Mouse (Mus musculus) heart, embryonic 15.5 days (tissue): Measurements from ENCODE around the gene Slc44a2. TPM values are rescaled to one million over a fixed set of nuclear protein-coding genes. Genes with fewer than 3 reads are reported as not detected.

Experiments
- ATAC-seq: fragments of 200-750 bp; cut with Nextera tagmentation; replicated peaks from 2 replicates; pipeline ENCODE4 v1.8.0; 2017; ENCODE audit warnings: low read depth, moderate TSS enrichment; ENCODE audit not compliant: insufficient number of reproducible peaks, insufficient read depth, low FRiP score
- H3K27ac ChIP-seq: fragments of 300-500 bp; sonication (generic); 2 replicates; pipeline ENCODE4 v1.5.1; 2015; ENCODE audit warnings: mild to moderate bottlenecking, inconsistent platforms
- H3K27me3 ChIP-seq: fragments of 300-500 bp; sonication (generic); 2 replicates; pipeline ENCODE4 v1.6.1; 2015; ENCODE audit warnings: inconsistent platforms
- H3K36me3 ChIP-seq: fragments of 300-500 bp; sonication (generic); 2 replicates; pipeline ENCODE4 v1.6.1; 2015; ENCODE audit warnings: mild to moderate bottlenecking, inconsistent platforms
- H3K4me1 ChIP-seq: fragments of 300-500 bp; sonication (generic); replicated peaks from 2 replicates; pipeline ENCODE4 v1.6.1; 2015; ENCODE audit warnings: inconsistent platforms
- H3K4me2 ChIP-seq: fragments of 300-500 bp; sonication (generic); 2 replicates; pipeline ENCODE4 v1.6.1; 2015; ENCODE audit warnings: inconsistent platforms, mild to moderate bottlenecking, moderate library complexity
- H3K4me3 ChIP-seq: fragments of 300-500 bp; sonication (generic); 2 replicates; pipeline ENCODE4 v1.5.1; 2015; ENCODE audit warnings: mild to moderate bottlenecking, inconsistent platforms
- H3K9ac ChIP-seq: fragments of 300-500 bp; sonication (generic); 2 replicates; pipeline ENCODE4 v1.6.1; 2015; ENCODE audit warnings: mild to moderate bottlenecking, inconsistent platforms
- H3K9me3 ChIP-seq: fragments of 300-500 bp; sonication (generic); replicated peaks from 2 replicates; pipeline ENCODE4 v1.6.1; 2016; ENCODE audit warnings: inconsistent platforms
- WGBS: fragments of 180-500 bp; shearing (Covaris S2); methylation state at CpG from one replicate; pipeline ENCODE4 v1.1.7; 2015; ENCODE audit warnings: mixed read lengths; 5-methylcytosine and 5-hydroxymethylcytosine counted together
- polyA plus RNA-seq: library from polyadenylated mRNA; unstranded; fragments of >200 nt; fragmentation: Nextera tagmentation; extraction: Ambion mirVana; gene quantifications from 2 replicates; pipeline ENCODE4 v1.2.1, GENCODE M21; 2015

The Slc44a2 gene
- polyA plus RNA-seq, 1 experiment from 2014 or later: 56.8 TPM

DNA sequence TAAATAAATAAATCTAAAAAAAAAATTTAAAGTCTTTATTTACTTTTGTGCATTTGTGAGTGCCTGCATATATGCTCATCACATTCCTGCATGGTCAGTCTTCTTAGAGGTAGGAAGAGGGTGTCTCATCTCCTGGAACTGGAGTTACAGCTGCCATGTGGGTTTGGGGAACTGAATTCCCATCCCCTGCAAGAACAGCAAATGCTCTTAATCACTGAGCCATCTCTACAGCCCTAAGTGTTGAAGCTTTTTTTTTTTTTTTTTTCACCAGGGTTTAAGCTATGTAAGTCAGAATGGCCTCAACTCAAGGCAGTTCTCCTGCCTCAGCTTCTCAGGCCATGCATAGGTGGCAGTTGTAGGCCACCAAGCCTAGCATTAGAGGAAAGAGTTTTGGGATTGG lies 14.2 kb downstream of the Slc44a2 start:
- H3K36me3 ChIP-seq: no peaks in the 10 kb centered on the region
- no peak overlapping the region for H3K27ac ChIP-seq
- H3K9me3 ChIP-seq: no peaks in the 10 kb centered on the region
- H3K4me1 ChIP-seq: peaks cover 46% of the 10 kb centered on the region
- H3K27me3 ChIP-seq: no peaks in the 10 kb centered on the region
- H3K4me2 ChIP-seq: no peak overlapping the region
- H3K9ac ChIP-seq: no peak overlapping the region
- H3K4me3 ChIP-seq: no peak overlapping the region
- ATAC-seq: no peak

- H3K4me2 ChIP-seq: no peak overlapping the region
- peak overlapping the region; percentile 45; the same call in 1 of the 2 replicates for H3K27ac ChIP-seq
- WGBS: 51% methylated on average over 4 of the region's 4 CpGs
- H3K27me3 ChIP-seq: no peaks in the 10 kb centered on the region
- ATAC-seq: no peak
- no peak overlapping the region for H3K9ac ChIP-seq
- no peaks in the 10 kb centered on the region for H3K9me3 ChIP-seq
- H3K4me1 ChIP-seq: peaks cover 40% of the 10 kb centered on the region
- no peak overlapping the region for H3K4me3 ChIP-seq
- H3K36me3 ChIP-seq: no peaks in the 10 kb centered on the region
These were observed 14.9 kb downstream of the Slc44a2 start for GRCm38 (mm10) chr9:21335391-21335790.

DNA sequence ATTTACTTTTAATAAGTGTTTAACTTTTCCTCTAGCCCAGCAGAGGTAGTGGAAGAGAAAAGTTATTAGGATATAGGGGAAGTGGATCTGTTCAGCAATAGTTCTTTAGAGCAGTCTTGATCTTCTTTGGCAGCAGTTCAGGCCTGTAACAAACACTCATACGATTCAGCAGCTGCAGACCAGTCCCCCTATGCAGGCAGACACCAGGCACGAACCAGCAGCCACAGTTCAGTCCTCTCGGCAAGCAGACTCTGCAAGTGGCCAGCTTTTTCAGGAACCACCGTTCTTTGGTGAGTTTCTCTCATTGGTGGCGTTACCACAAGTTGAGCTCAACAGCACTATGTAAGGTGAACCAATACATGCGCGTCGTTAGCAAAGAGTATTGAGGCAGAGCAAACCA lies 16.0 kb downstream of the Slc44a2 start:
- Histone ChIP-seq H3K4me2 (no peak overlapping the region), H3K27ac (no peak overlapping the region), H3K4me3 (no peak overlapping the region), H3K36me3 (no peaks in the 10 kb centered on the region), H3K27me3 (no peaks in the 10 kb centered on the region), H3K9ac (no peak overlapping the region), H3K4me1 (peaks cover 37% of the 10 kb centered on the region), H3K9me3 (no peaks in the 10 kb centered on the region)
- WGBS: 80% methylated on average over 8 of the region's 8 CpGs
- no peak for ATAC-seq

- ATAC-seq: peak; percentile 55; the same call in 1 of the 2 replicates
These were observed 17.2 kb downstream of the Slc44a2 start for GRCm38 (mm10) chr9:21337652-21338051.

DNA sequence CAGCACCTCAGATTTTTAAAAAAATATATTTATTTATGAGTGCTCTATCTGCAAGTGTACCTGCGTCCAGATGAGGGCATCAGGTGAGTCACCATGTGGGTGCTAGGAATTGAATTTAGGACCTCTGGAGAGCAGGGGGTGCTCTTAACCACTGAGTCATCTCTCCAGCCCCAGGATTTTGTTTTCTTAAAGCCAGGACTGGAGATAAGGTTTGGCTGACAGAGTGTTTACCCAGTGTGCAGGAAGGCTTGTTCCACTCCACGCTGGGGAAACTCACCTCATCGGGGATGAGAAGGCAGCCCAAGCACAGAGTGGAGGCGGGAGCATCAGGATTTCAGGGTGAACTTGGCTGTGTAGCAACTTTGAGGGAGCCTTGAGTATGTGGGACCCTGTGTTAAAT lies 19.9 kb downstream of the Slc44a2 start:
- Histone ChIP-seq H3K4me2 (no peak overlapping the region), H3K27ac (no peak overlapping the region), H3K4me3 (no peak overlapping the region), H3K36me3 (peaks cover 20% of the 10 kb centered on the region; the same call in 1 of the 2 replicates), H3K9me3 (no peaks in the 10 kb centered on the region), H3K4me1 (peaks cover 10% of the 10 kb centered on the region), H3K27me3 (no peaks in the 10 kb centered on the region), H3K9ac (no peak overlapping the region)
- peak; percentile 50; the same call in 1 of the 2 replicates for ATAC-seq
- WGBS: 61% methylated on average over 4 of the region's 4 CpGs

More at GRCm38 (mm10) chr9:21337652-21338051, 17.2 kb downstream of the Slc44a2 start:
- H3K9me3 ChIP-seq: no peaks in the 10 kb centered on the region
- H3K4me1 ChIP-seq: peaks cover 25% of the 10 kb centered on the region
- peak overlapping the region; percentile 62 for H3K4me2 ChIP-seq
- WGBS: 32% methylated on average over 20 of the region's 20 CpGs
- H3K4me3 ChIP-seq: peak overlapping the region; percentile 40
- peak overlapping the region; percentile 2 for H3K9ac ChIP-seq
- peaks cover 10% of the 10 kb centered on the region; the same call in 1 of the 2 replicates for H3K36me3 ChIP-seq
- H3K27ac ChIP-seq: no peak overlapping the region
- H3K27me3 ChIP-seq: no peaks in the 10 kb centered on the region

DNA sequence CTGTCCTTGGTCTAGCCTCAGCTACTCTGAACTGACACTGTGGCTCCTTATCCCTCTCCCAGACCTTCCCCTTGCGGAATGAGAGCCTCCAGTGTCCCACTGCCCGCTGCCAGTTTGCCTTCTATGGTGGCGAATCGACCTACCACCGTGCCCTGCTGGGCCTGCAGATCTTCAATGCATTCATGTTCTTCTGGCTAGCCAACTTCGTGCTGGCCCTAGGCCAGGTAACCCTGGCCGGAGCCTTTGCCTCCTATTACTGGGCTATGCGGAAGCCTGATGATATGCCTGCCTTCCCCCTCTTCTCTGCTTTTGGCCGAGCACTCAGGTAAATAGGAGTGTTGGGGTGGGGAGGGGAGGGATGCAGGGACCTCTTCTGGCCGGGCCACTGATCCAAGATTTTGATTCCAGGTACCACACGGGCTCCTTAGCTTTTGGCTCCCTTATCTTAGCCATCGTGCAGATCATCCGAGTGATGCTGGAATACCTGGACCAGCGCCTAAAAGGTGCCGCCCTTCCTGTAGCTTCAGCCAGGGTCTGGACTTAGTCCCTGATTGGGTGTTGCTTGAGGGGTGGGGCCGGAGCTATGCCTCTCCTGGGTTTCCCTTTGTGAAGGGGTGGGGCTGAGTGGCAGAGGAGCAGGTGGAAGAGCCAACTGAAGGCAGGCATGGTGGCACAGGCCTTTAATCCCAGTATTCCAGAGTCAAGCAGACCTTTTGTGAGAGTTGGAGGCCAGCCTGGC lies 26.3 kb downstream of the Slc44a2 start:
- Histone ChIP-seq H3K4me2 (no peak overlapping the region), H3K9ac (no peak overlapping the region), H3K36me3 (peaks cover 45% of the 10 kb centered on the region), H3K9me3 (no peaks in the 10 kb centered on the region), H3K27me3 (no peaks in the 10 kb centered on the region), H3K4me1 (no peaks in the 10 kb centered on the region), H3K4me3 (no peak overlapping the region), H3K27ac (no peak overlapping the region)
- no peak for ATAC-seq
- 69% methylated on average over 16 of the region's 16 CpGs for WGBS

- Histone ChIP-seq H3K4me3 (no peak overlapping the region), H3K27me3 (no peaks in the 10 kb centered on the region), H3K36me3 (peaks cover 37% of the 10 kb centered on the region), H3K4me1 (peaks cover 13% of the 10 kb centered on the region), H3K9me3 (no peaks in the 10 kb centered on the region), H3K27ac (no peak overlapping the region), H3K9ac (no peak overlapping the region), H3K4me2 (no peak overlapping the region)
- no peak for ATAC-seq
- 80% methylated on average over 3 of the region's 3 CpGs for WGBS
These were observed 27.7 kb downstream of the Slc44a2 start for GRCm38 (mm10) chr9:21348152-21348551.

GRCm38 (mm10) chr9:21351178-21351577 lies 30.7 kb downstream of the Slc44a2 start:
- no peak overlapping the region for H3K9ac ChIP-seq

DNA sequence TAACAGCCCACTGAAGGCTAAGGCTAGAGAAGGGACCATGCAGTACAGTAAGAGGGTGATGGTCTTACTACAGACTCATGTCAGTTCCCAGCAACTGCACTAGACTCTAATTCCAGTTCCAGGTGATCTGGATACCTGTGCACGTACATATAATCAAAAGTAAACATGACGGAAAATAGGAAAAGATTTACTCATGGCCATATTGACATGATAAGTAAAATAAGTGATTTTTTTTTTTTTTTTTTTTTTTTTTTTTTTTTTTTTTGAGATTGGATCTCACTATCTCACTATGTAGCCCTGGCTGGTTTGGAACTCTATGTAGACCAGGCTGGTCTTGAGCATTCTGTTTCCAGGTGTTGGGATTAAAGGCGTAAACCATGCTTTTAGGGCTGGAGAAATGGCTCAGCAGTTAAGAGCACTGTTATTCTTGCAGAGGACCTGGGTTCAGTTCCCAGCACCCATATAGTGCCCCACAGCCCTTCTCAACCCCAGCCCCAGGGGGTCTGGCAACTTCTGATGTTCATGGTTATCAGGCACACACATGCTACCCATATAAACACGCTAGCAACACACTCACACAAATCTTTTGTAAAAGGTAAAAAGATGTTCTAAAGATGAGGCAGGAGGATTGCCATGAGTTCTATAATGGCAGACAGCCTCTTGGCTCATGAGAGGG lies 31.3 kb downstream of the Slc44a2 start:
- Histone ChIP-seq H3K4me3 (no peak overlapping the region), H3K27ac (peak overlapping the region; percentile 47), H3K36me3 (peaks cover 39% of the 10 kb centered on the region), H3K9me3 (no peaks in the 10 kb centered on the region), H3K9ac (no peak overlapping the region), H3K4me1 (peaks cover 13% of the 10 kb centered on the region), H3K4me2 (no peak overlapping the region), H3K27me3 (no peaks in the 10 kb centered on the region)
- no peak for ATAC-seq
- WGBS: 92% methylated on average over 4 of the region's 4 CpGs

More at GRCm38 (mm10) chr9:21351178-21351577, 30.7 kb downstream of the Slc44a2 start:
- Histone ChIP-seq H3K4me2 (no peak overlapping the region), H3K9me3 (no peaks in the 10 kb centered on the region), H3K4me1 (peaks cover 13% of the 10 kb centered on the region), H3K36me3 (peaks cover 39% of the 10 kb centered on the region), H3K4me3 (no peak overlapping the region), H3K27ac (no peak overlapping the region), H3K27me3 (no peaks in the 10 kb centered on the region)
- no peak for ATAC-seq
- WGBS: 79% methylated on average over 7 of the region's 7 CpGs

DNA sequence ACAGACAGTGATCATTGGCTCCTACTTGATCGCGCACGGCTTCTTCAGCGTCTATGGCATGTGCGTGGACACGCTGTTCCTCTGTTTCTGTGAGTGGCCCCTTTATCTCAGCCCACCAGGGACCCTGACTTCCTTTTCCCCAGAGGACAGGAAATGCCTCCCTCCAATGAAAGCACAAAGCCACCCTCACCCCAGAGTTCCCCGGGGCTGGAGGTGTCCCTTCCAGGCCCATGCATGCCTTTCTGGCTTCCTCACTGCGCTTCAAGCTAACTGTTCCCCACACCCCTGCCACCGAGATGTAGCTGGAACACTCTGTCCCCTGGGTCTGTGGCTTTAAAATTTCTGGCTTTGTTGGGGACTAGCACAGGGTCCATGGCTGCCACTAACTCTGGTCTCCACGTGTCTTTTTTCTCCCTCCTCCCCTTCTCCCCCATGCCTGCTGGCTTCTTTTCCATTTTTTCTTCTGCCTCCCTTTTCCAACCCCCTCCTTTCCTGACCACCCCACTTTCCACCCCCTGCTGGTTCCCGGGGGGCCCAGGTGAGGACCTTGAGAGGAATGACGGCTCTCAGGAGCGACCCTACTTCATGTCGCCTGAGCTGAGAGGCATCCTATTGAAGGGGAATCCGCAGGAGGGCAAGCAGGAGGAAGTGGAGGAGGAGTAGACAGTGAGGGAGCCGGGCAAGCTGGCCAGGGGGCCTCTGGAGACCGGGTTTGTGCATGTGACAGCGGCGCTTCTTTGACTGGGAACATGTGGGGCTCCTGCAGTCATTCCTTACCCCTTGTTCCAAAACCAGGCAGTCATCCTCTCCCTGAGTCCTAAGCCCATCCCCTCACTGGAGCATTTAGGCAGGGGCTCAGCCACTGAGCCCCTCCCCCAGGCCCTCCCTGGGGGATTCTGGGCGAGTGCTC lies 32.2 kb downstream of the Slc44a2 start:
- Histone ChIP-seq H3K36me3 (peaks cover 36% of the 10 kb centered on the region), H3K4me2 (0 out of 2 replicates have a peak overlapping the region, but pooled peaks have one; percentile 14)
- ATAC-seq: peak; percentile 32; the same call in 1 of the 2 replicates

DNA sequence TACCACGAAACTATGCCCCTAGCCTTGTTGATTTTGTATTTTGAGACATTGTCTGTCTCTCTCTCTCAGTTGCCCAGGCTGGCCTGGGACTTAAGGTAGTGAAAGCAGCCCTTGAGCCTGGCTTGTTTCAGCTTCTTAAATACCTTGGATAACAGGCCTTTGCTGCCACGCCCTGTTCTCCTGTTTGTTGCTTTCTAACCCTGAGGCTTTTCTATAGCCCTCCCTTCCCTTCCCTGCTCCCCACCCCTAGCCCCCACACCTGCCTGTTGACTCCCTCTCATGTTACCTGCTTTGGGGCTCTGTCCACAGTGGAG lies 32.8 kb downstream of the Slc44a2 start:
- Histone ChIP-seq H3K4me3 (no peak overlapping the region), H3K36me3 (peaks cover 30% of the 10 kb centered on the region), H3K9ac (no peak overlapping the region), H3K27ac (peak overlapping the region; percentile 47; the same call in 1 of the 2 replicates), H3K4me2 (no peak overlapping the region), H3K4me1 (peaks cover 13% of the 10 kb centered on the region), H3K27me3 (no peaks in the 10 kb centered on the region), H3K9me3 (no peaks in the 10 kb centered on the region)
- WGBS: 67% methylated on average over 2 of the region's 2 CpGs
- ATAC-seq: no peak

More for the DNA sequence above, 32.2 kb downstream of the Slc44a2 start:
- Histone ChIP-seq H3K27me3 (no peaks in the 10 kb centered on the region), H3K9me3 (no peaks in the 10 kb centered on the region), H3K4me1 (peaks cover 13% of the 10 kb centered on the region), H3K27ac (peak overlapping the region; percentile 47), H3K4me3 (no peak overlapping the region), H3K9ac (0 out of 2 replicates have a peak overlapping the region, but pooled peaks have one; percentile 3)
- WGBS: 30% methylated on average over 20 of the region's 20 CpGs
